Mouse (Mus musculus) olfactory bulb, adult 2 months (tissue): ENCODE results near the gene Gabbr2.

Experiments
- CTCF ChIP-seq: fragments of 200-500 bp; IDR thresholded peaks from 2 replicates; pipeline ENCODE4 v1.5.1; 2012; ENCODE audit warnings: low read depth, mild to moderate bottlenecking, low read length, moderate library complexity; ENCODE audit not compliant: insufficient read depth
- POLR2A ChIP-seq: fragments of 200-500 bp; IDR thresholded peaks from 2 replicates; pipeline ENCODE4 v1.6.1; 2012; ENCODE audit warnings: mild to moderate bottlenecking, low read depth, low read length, moderate library complexity; ENCODE audit not compliant: insufficient read depth

- no peak for TF ChIP-seq CTCF
- TF ChIP-seq POLR2A, result no peak
These were observed 275.3 kb downstream of the Gabbr2 start for GRCm38 (mm10) chr4:46716361-46716760.
